9 mouse cellular contexts compared by ENCODE assay signal in genomic region chr7:143364969-143365839, GRCm38 (mm10).
A peak's percentile ranks its signal among the peaks of the same experiment; 100 is the strongest.
DNase-seq lines count a peak whose midpoint lies in the region; ATAC-seq and TF ChIP-seq lines count a peak whose summit lies in the region.
"Had no signal": no experiment of that assay in that cellular context is flagged by ENCODE, and none has a peak within 500 bp of the region (broad histone marks: within the 10 kb centered on the region; RNA-seq: fewer than 3 reads in every experiment).

No protein-coding gene starts in this region.

- TF ChIP-seq EP300 in liver, postnatal 0 days (IDR thresholded peaks at IDR 0.05; ENCODE audit: low read depth), result no peak

- no peak overlapping the region for H3K9ac ChIP-seq in hindbrain, postnatal 0 days (replicated peaks; ENCODE audit: low read length)
- H3K9ac ChIP-seq in hindbrain, embryonic 11.5 days (ENCODE audit: low read depth, low read length), result no peak overlapping the region
- no peak overlapping the region for H3K9ac ChIP-seq in liver, postnatal 0 days (replicated peaks)
- H3K9ac ChIP-seq: midbrain, embryonic 15.5 days had no signal

- no peaks in the 10 kb centered on the region for H3K36me3 ChIP-seq in hindbrain, postnatal 0 days (ENCODE audit: insufficient read depth, low read length)
- no peaks in the 10 kb centered on the region for H3K36me3 ChIP-seq in hindbrain, embryonic 11.5 days (ENCODE audit: control insufficient read depth, insufficient read depth, low read length)
- H3K36me3 ChIP-seq in liver, postnatal 0 days (replicated peaks; ENCODE audit: insufficient read depth, low read length), result no peaks in the 10 kb centered on the region
- H3K36me3 ChIP-seq: midbrain, embryonic 15.5 days had no signal

- H3K9me3 ChIP-seq in hindbrain, postnatal 0 days (ENCODE audit: low read length), result no peaks in the 10 kb centered on the region
- H3K9me3 ChIP-seq in hindbrain, embryonic 11.5 days (ENCODE audit: control insufficient read depth, low read length), result no peaks in the 10 kb centered on the region
- no peaks in the 10 kb centered on the region for H3K9me3 ChIP-seq in liver, postnatal 0 days (ENCODE audit: low read length)
- H3K9me3 ChIP-seq: midbrain, embryonic 15.5 days had no signal

- no peak overlapping the region for H3K4me2 ChIP-seq in hindbrain, postnatal 0 days (ENCODE audit: low read depth, low read length)
- no peak overlapping the region for H3K4me2 ChIP-seq in hindbrain, embryonic 11.5 days (replicated peaks; ENCODE audit: low read depth, low read length)
- H3K4me2 ChIP-seq in liver, postnatal 0 days (ENCODE audit: low read depth, low read length), result no peak overlapping the region
- H3K4me2 ChIP-seq: midbrain, embryonic 15.5 days had no signal

- peak; percentile 48 to 70 for DNase-seq in adrenal gland, adult (ENCODE audit: inconsistent age in 2 of 2, low spot score in 1 of 2)
- no peak for DNase-seq in adrenal gland, adult 8-10 months
- DNase-seq in hindbrain, postnatal 0 days (ENCODE audit: low spot score), result no peak
- no peak for DNase-seq in hindbrain, embryonic 11.5 days (ENCODE audit: low spot score)
- peak; percentile 65 to 67 for DNase-seq in kidney, postnatal 25 days
- peak; percentile 62 for DNase-seq in liver, postnatal 0 days
- DNase-seq in thymus, postnatal 4 days, result no peak

- peak; percentile 43; the same call in 1 of the 2 replicates for ATAC-seq in hindbrain, postnatal 0 days
- ATAC-seq in hindbrain, embryonic 11.5 days (ENCODE audit: low FRiP score), result no peak
- peak; percentile 81 for ATAC-seq in liver, postnatal 0 days
- no peak for ATAC-seq in granulocyte monocyte progenitor cell, adult 5-6 weeks (replicated peaks; ENCODE audit: poor library complexity, severe bottlenecking)
- ATAC-seq: midbrain, embryonic 15.5 days had no signal

- 43% methylated on average over 8 of the region's 8 CpGs for WGBS in hindbrain, postnatal 0 days
- WGBS in hindbrain, embryonic 11.5 days, result 80% methylated on average over 8 of the region's 8 CpGs
- WGBS in liver, postnatal 0 days (ENCODE audit: insufficient replicate concordance), result 56% methylated on average over 8 of the region's 8 CpGs

- H3K4me3 ChIP-seq in hindbrain, postnatal 0 days (ENCODE audit: low read length), result no peak overlapping the region
- no peak overlapping the region for H3K4me3 ChIP-seq in hindbrain, embryonic 11.5 days (ENCODE audit: low read depth, low read length)
- no peak overlapping the region for H3K4me3 ChIP-seq in liver, postnatal 0 days (ENCODE audit: low read depth, low read length)
- H3K4me3 ChIP-seq: midbrain, embryonic 15.5 days had no signal

- H3K27ac ChIP-seq in hindbrain, postnatal 0 days, result no peak overlapping the region
- no peak overlapping the region for H3K27ac ChIP-seq in hindbrain, embryonic 11.5 days (ENCODE audit: low read depth, low read length)
- H3K27ac ChIP-seq in liver, postnatal 0 days (ENCODE audit: low read depth), result no peak overlapping the region
- H3K27ac ChIP-seq: midbrain, embryonic 15.5 days had no signal

- H3K27me3 ChIP-seq in hindbrain, postnatal 0 days (ENCODE audit: insufficient read depth, low read length), result no peaks in the 10 kb centered on the region
- no peaks in the 10 kb centered on the region for H3K27me3 ChIP-seq in hindbrain, embryonic 11.5 days (ENCODE audit: control insufficient read depth, insufficient read depth, low read length)
- no peaks in the 10 kb centered on the region for H3K27me3 ChIP-seq in liver, postnatal 0 days (ENCODE audit: insufficient read depth, low read length)
- H3K27me3 ChIP-seq: midbrain, embryonic 15.5 days had no signal

- TF ChIP-seq CTCF in hindbrain, postnatal 0 days (IDR thresholded peaks at IDR 0.05; ENCODE audit: low read depth), result no peak
- TF ChIP-seq CTCF in liver, postnatal 0 days (IDR thresholded peaks at IDR 0.05; ENCODE audit: low read depth), result no peak

- no peaks in the 10 kb centered on the region for H3K4me1 ChIP-seq in hindbrain, postnatal 0 days (ENCODE audit: insufficient read depth, low read length)
- H3K4me1 ChIP-seq in hindbrain, embryonic 11.5 days (replicated peaks; ENCODE audit: control insufficient read depth, insufficient read depth, low read length), result no peaks in the 10 kb centered on the region
- H3K4me1 ChIP-seq in liver, postnatal 0 days (ENCODE audit: insufficient read depth), result peaks cover 8% of the 10 kb centered on the region

Comparison
In these comparisons a context has a peak if more than half of its experiments do, and no peak if none do; other contexts are left out.
1. DNase-seq: peak in adrenal gland, adult (2 of 2), kidney, postnatal 25 days (2 of 2) and liver, postnatal 0 days (single experiment); none in adrenal gland, adult 8-10 months (single experiment), hindbrain, postnatal 0 days (single experiment), hindbrain, embryonic 11.5 days (single experiment) and thymus, postnatal 4 days (single experiment).
2. ATAC-seq: peak in hindbrain, postnatal 0 days (single experiment) and liver, postnatal 0 days (single experiment); none in hindbrain, embryonic 11.5 days (single experiment) and granulocyte monocyte progenitor cell, adult 5-6 weeks (single experiment).